Mouse (Mus musculus) kidney, adult 2 months (tissue): ENCODE data around the gene Phf14.

Source experiments
- CTCF ChIP-seq: fragments of 200-500 bp; conservative IDR thresholded peaks from 2 replicates; pipeline ENCODE4 v1.5.1; 2011; ENCODE audit warnings: low read depth, mild to moderate bottlenecking, control low read depth, low read length, moderate library complexity, mixed read lengths; ENCODE audit not compliant: insufficient read depth, insufficient read length
- POLR2A ChIP-seq: fragments of 200-500 bp; IDR thresholded peaks from one replicate; pipeline ENCODE4 v1.6.1; 2011; ENCODE audit warnings: low read depth, low read length, control low read depth

GRCm38 (mm10) chr6:12023395-12023794, 115.8 kb downstream of the Phf14 start:
- no peak for TF ChIP-seq CTCF
- TF ChIP-seq POLR2A = no peak
